Mouse (Mus musculus) left cerebral cortex, postnatal 10 days (tissue): ENCODE results near the gene Npepps. TPM values are rescaled to one million over a fixed set of nuclear protein-coding genes. Genes with fewer than 3 reads are reported as not detected.
A peak's percentile ranks its signal among the peaks of the same experiment; 100 is the strongest.
"Not testable (repeated sequence)": the region's sequence is repeated elsewhere in the genome, so short reads cannot be mapped to it uniquely, and the experiment has no call there.

Experiments used
- DNase-seq, 2 experiments: peaks; one replicate each; pipeline ENCODE4 v3.0.0; 2021 to 2022; ENCODE audit warnings: low spot score in 2 of 2, mixed read lengths in 1 of 2; ENCODE audit errors: extremely low spot score in 1 of 2
- intact Hi-C: fragments of 180-260 bp; cut with DNase I; formaldehyde crosslinking; loops from one replicate; pipeline ENCODE4 v1.15.1; 2025
- total RNA-seq, 2 experiments: library from RNA; stranded (reverse); gene quantifications; 2 replicates each; pipeline ENCODE4 v1.2.3; 2021

The Npepps gene
- total RNA-seq, 2 experiments from 2014 or later: 145 to 150 TPM

- intact Hi-C loops: no loop called here
- DNase-seq: no peak
Observed at GRCm38 (mm10) chr11:97273613-97274012, 6.8 kb downstream of the Npepps start.

GRCm38 (mm10) chr11:97272835-97273234 lies 7.6 kb downstream of the Npepps start:
- intact Hi-C loops: no loop called here
- no peak for DNase-seq

- intact Hi-C loops, DNase-seq: not testable (repeated sequence)
Observed at GRCm38 (mm10) chr11:97270004-97270403, 10.4 kb downstream of the Npepps start.

- DNase-seq, intact Hi-C loops: not testable (repeated sequence)
Observed at GRCm38 (mm10) chr11:97266544-97266943, 13.9 kb downstream of the Npepps start.

- DNase-seq, intact Hi-C loops: not testable (repeated sequence)
Observed at GRCm38 (mm10) chr11:97249649-97250048, 30.8 kb downstream of the Npepps start.

- DNase-seq: no peak
- intact Hi-C loops: no loop called here
Observed at GRCm38 (mm10) chr11:97246510-97247159, 33.8 kb downstream of the Npepps start.

GRCm38 (mm10) chr11:97241321-97241720 lies 39.1 kb downstream of the Npepps start:
- intact Hi-C loops: no loop called here
- DNase-seq: no peak

GRCm38 (mm10) chr11:97237976-97238375 lies 42.5 kb downstream of the Npepps start:
- DNase-seq: no peak
- intact Hi-C loops: no loop called here

GRCm38 (mm10) chr11:97232436-97232835 lies 48.0 kb downstream of the Npepps start:
- no peak for DNase-seq
- intact Hi-C loops: no loop called here

- no peak for DNase-seq
- intact Hi-C loops: no loop called here
Observed at GRCm38 (mm10) chr11:97229396-97229795, 51.0 kb downstream of the Npepps start.

- DNase-seq: no peak
- intact Hi-C loops: no loop called here
Observed at GRCm38 (mm10) chr11:97228985-97229384, 51.5 kb downstream of the Npepps start.

GRCm38 (mm10) chr11:97226131-97226530 lies 54.3 kb downstream of the Npepps start:
- intact Hi-C loops: no loop called here

GRCm38 (mm10) chr11:97223485-97223884 lies 57.0 kb downstream of the Npepps start:
- no peak for DNase-seq
- intact Hi-C loops: no loop called here

More at GRCm38 (mm10) chr11:97226131-97226530, 54.3 kb downstream of the Npepps start:
- no peak for DNase-seq

GRCm38 (mm10) chr11:97221611-97222010 lies 58.8 kb downstream of the Npepps start:
- DNase-seq: no peak
- intact Hi-C loops: no loop called here

- no peak for DNase-seq
- intact Hi-C loops: no loop called here
Observed at GRCm38 (mm10) chr11:97220211-97220610, 60.2 kb downstream of the Npepps start.

- DNase-seq: no peak
- intact Hi-C loops: no loop called here
Observed at GRCm38 (mm10) chr11:97214411-97214810, 66.0 kb downstream of the Npepps start.

- intact Hi-C loops: no loop called here
- no peak for DNase-seq
Observed at GRCm38 (mm10) chr11:97210728-97211400, 69.6 kb downstream of the Npepps start.

- DNase-seq: peak in 1 of 2 experiments; percentile 43
- intact Hi-C loops: no loop called here
Observed at GRCm38 (mm10) chr11:97207011-97207422, 73.4 kb downstream of the Npepps start.

GRCm38 (mm10) chr11:97199519-97199918 lies 80.9 kb downstream of the Npepps start:
- no peak for DNase-seq
- intact Hi-C loops: no loop called here

- intact Hi-C loops: no loop called here
- DNase-seq: peak in 1 of 2 experiments; percentile 44
Observed at GRCm38 (mm10) chr11:97198601-97199000, 81.8 kb downstream of the Npepps start.
